Mouse (Mus musculus) cerebellum, adult 11-12 months (tissue): ENCODE measurements around the gene Cryge.
"Not testable (repeated sequence)": the region's sequence is repeated elsewhere in the genome, so short reads cannot be mapped to it uniquely, and the experiment has no call there.

Experiments
- DNase-seq: peaks from one replicate; pipeline ENCODE4 v3.0.0; 2022

The Cryge gene

DNA sequence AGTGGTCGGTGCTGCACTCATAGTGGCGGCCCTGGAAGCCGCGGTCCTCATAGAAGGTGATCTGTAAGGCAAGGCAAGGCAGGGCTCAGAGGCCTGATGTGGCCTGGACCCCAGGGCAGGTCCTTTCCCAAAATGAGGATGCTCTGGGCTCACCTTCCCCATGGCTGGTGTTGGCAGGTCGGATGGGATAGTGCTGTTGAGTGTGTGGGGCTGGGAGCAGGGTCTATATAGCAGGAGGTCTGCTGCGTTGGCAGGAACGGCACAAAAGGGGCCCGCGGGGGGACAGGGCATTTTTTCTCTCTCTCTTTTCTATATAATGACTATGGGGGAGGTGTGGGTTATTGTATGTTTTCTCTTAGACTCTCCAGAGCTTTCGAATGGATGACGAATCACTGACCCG is at the start of gene Cryge:
Gene Cryge, minus strand, starts transcription at position 198 of the 400 bp plus-strand sequence.
- not testable (repeated sequence) for DNase-seq

DNA sequence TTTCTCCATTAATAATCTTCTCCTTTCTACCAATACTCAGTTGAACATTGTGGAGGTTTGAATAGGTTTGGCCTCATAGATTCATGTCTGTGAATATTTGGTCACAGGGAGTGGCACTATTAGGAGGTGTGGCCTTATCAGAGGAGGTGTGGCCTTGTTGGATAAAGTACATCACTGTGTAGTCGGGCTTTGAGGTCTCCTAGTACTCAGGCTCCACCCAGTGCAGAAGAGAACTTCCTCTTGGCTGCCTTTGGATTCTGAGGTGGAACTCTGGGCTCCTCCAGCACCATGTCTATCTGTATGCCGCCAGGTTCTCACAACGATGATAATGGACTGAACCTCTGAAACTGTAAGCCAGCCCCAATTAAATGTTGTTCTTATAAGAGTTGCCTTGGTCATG is 46.0 kb upstream of the Cryge start:
- no peak for DNase-seq

DNA sequence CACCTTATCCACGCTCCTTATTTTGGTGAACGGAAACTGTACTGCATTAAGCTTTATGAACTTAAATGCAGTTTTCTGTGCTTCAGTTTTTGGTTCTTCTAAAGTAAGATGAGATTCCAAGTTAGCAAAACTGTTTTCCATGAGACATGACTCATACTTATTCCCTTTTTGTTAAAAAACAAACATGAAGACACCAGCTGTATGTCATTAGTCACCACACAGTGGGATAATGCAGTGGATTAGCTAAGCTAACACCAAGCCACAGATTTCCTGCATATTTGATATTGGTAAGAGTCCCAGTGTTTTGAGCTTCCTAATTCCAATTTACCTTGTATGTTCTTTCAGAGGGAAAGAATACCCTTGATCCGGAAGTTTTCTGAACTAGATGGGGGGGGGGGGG is 40.6 kb upstream of the Cryge start:
- no peak for DNase-seq

DNA sequence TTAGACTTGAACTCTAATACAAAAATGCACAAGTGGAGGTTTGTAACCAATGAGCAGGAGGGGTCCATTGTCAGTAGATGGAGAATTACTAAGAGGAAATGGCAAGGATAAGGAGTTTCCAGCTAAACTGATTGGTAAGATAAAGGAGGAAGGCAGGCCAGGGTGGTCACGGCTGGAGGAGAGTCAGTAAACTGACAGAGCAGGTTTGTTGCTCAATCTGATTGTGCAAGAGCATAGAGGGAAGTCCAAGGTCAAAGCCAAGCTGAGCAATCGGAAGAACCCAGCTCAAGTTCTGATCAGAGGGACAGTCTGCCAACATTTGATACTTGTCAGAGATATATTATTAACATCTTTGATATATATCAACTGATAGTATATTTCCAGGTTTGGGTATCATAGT is 39.4 kb upstream of the Cryge start:
- DNase-seq = no peak

DNA sequence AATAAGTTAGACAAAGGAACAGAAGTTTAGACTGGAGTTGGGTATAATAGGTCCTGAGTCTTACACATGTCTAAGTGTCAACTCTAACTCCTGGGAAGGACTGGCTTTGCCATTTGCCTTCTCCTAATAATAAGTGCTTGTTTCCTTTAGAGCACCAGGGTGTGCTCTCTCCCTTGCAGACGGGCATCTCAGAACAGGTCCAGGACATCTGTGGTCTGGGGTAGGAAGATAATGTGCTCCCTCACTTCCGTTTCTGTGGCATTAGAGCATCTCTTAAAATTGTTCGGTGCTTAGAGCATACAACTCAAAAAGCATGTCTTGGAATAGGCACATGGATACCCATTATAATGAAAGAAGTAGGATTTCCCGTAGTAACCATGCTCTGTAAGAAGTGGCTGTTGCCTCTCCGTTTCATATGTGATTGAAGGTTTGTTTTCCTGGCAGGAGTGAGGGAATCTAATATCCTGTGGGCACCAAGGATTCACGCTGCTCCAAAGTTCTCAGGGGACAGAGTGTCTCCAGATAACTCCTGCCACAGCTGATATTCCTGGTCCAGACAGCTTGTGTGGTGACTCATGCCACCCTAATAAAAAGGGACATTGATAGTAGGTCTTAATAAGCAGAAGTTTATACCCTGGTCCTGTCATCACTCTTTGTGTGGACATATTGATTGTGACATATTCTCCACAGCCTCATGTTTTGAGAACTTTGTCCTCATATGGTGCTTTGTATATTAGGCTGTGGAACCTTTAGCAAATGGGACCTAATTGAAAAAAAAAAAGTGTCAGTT is 37.8 kb upstream of the Cryge start:
- no peak for DNase-seq

DNA sequence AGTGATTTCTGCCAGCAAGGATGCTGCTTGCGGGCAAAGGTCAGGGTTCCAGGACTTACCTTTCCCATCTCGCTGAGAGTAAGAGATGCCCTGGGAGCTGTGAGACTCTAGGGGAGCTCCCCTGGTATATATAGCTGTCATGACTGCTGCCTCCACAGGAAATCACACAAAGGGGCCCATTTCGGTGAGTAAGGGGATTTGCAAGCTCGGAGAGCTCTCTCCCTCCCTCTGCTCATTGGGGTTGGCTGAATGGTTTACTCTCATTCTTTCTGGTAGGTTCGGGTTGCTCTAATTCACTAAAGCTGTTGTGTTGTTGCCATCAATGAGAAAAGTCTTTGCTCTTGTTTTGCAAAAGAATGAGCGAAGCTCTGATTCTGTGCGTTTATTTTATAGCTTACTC is 31.2 kb upstream of the Cryge start, which contains the start of gene Crygb:
Gene Crygb, minus strand, starts transcription at position 101 of the 400 bp plus-strand sequence.
- no peak for DNase-seq

DNA sequence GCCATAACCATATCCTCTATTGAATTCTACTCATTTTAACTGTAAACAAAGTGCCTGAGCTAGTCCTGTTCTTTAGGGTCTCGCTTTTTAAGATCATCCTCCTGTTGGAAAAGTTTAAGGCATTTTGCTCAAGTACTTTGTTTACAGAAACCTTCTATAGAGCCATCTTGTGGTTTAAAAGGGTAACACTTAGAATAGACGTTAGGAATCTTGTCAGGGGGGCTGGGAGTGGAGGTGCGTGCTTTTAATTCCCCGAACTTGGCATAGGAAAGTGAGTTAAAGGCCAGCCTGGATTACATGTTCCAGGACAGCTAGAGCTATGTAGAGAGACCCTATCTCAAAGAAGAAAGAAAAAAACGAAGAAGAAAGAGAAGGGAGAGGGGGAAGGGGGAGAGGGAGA is 24.7 kb upstream of the Cryge start:
- DNase-seq = no peak

DNA sequence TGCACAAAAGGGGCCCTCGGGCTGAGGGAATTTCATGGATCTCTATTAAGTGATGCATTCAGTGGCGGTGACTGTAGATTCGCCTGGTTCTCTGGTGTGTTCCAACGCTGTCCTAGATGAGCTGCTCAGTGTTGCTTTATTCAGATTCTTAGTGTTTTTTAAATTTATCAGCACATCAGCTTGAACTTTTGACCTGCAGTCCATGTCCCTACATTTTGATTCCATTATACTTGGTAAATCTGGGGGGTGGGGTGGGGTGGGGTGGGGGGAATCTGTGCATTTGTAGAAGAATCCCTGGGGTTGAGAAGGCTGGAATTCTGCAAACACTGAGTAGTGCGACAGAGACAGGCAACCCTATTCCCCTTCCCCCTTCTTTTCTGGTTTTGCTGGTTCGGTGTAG is 22.6 kb upstream of the Cryge start, which contains the start of gene Crygc:
Gene Crygc, minus strand, starts transcription at position 101 of the 400 bp plus-strand sequence.
- no peak for DNase-seq

DNA sequence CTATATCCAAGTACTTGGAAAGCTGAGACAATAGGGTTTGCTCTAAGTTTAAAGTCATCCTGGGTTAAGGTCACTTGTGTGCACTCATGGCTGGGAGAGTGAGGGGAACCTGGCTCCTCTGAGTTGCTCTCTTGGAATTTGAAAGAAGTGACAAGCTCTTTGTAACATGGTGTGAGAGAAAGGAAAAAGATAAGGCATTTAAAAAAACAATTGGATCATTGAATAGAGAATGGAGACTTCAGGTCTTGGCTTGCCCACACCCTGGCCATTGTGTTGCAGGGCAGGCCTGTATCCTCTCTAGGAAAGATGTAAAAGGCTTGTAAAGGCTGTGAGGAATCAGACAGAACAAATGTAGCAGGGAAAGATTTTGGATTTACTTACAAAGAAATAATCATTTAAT is 16.9 kb upstream of the Cryge start:
- no peak for DNase-seq

DNA sequence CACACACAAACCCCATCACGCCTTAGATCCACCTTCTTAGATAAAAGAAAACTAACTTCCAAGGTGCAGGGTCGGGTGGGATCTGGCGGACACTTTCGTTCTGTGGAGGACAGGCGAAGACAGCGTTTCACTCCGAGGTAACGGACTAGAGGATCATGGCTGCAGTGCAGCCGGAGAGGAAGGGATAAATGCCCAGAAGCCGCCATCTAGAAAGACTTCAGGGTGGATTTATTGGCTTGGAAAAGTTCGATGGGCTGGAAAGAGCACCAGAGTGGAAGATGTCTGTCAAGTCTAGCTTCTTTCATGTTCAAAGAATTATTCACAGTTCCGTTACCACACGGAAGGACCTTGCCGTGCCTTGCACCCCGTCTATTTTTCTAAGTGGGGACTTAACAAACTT is 13.3 kb upstream of the Cryge start:
- DNase-seq = no peak

DNA sequence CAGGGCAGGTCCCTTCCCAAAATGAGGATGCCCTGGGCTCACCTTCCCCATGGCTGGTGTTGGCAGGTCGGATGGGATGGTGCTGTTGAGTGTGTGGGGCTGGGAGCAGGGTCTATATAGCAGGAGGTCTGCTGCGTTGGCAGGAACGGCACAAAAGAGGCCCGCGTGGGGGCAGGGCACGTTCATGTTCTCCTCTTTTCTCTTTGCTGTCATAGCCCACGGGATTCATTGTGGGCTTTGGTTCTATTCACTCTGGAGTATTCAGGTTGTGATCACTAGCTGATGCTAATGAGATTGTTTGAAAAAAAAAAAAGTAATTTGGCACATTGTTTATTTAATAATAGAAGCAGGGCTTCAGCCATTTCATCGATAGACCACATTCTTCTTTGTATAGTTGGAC is 12.4 kb upstream of the Cryge start, which contains the start of gene Crygd:
Gene Crygd, minus strand, starts transcription at position 101 of the 400 bp plus-strand sequence.
- DNase-seq = no peak

DNA sequence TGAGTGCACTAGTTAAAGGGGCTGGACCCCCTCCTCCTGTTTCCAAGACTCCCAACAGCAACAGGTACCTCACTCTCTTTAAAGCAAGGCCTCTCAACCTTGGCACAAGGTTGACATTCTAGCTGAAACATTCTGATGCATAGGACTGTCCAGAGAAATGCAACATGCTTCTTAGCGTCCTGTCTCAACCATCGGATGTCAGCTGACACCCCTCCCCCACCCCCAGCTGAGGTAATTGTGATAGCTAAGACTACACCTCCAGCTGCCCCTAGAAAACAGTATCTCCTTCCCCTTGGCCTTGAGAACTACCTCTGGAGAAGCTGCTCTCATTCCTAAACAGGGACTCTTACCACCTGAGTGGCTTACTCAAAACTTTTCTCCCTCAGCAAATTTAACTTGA is 1.2 kb upstream of the Cryge start:
- no peak for DNase-seq

DNA sequence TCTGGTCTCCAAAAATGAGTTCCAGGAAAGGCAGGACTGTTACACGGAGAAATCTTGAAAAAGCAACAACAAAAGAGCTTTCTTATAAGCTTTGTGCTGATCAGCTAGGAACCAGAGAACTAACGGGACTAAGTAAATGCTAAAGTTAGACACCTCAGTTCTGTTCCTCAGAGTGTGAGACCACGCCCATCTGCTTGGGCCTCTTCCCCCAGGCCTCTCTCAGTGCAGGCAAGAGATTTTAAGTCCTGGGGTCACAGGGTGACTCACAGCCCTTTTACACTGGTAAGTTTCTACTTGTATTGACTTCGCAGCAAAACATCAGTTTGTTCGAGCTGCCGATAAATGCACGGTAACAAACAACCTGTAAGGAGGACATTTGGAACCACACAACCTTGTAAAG is 747 bp upstream of the Cryge start:
- DNase-seq = no peak

DNA sequence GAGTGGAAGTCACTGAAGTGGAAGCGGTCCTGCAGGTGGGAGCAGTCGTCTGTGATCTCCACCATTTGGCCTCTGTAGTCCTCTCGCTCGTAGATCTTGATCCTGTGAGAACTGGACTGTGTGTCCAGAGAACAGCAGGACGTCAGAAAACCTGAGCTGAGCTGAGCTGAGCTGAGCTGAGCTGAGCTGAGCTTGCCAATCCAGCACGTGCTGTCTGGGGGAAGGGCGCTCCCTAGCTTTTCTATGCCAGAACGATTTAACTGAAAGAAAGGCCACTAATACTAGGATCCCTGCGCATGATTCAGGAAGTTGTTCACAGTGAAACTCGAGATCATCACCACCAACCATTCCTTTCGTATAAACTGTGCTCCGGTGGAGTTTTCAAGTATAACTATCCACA is 2.2 kb downstream of the Cryge start:
- DNase-seq = no peak

DNA sequence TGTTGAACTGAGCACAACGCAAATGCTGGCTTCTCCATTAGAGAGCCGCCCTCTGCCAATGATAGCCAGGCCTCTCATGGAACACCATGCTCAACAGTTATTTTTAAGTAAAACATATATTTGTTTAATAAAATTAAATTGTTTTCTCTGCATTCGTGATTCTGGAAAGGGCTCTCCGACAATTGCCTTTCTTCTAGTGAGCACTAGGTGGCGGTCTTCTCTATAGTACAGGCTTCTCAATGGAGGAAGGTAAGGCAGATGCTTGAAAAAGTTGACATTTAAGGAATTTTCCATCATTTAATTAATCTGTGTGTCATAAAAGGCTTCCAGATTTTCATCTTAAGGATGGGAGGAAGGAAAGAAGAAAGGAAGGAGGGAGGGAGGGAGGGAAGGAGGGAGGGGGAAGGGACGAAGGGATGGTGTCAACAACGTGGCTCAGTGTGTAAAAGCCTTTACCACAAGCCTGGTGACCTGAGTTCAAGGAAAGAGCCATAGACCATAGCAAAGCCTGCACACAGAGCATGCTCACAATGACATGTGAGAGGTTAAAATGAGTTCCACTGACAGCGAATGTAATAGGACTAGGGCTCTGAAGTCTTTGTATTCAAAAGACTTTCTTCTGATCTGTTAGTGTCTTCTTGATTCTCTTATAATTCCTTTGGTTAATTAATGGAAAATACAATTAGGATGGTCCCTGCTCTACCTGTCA is 4.4 kb downstream of the Cryge start:
- DNase-seq = no peak

DNA sequence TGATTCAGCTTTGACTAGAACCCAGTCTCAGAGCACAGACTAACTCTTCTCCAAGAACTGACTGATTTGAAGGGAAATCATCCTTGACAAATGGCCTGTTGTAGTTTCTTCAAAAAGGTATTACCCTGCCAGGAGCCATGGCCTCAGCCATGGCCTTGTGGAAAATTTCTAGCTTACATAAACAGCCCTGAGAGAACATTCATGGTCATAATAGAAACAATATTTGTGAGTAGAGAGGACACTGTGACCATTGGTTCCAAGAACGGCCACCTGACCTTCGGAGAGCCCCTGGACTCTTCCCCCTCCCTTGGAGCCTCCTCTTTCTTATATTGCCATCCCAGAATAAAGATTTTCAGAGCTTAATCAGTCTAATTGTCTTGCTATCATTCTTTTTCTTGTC is 7.5 kb downstream of the Cryge start:
- no peak for DNase-seq

DNA sequence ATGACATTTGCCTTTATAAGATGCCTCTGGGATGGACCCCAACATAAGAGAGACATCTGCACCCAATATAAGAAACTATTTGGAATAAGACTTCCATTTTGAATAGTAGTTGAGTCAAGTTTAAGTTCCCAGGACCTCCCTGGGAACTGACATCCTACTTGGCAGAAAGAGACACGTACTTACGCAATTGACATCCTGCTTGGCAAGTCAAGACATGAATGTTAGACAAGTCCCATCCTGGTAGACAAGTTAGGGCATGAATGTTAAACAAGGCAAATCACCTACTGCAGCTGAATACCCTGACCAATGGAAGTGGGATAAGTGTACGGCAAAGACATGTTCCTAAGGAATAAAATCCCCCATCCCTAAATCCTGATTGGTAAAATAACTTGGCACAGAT is 9.1 kb downstream of the Cryge start:
- DNase-seq = no peak

DNA sequence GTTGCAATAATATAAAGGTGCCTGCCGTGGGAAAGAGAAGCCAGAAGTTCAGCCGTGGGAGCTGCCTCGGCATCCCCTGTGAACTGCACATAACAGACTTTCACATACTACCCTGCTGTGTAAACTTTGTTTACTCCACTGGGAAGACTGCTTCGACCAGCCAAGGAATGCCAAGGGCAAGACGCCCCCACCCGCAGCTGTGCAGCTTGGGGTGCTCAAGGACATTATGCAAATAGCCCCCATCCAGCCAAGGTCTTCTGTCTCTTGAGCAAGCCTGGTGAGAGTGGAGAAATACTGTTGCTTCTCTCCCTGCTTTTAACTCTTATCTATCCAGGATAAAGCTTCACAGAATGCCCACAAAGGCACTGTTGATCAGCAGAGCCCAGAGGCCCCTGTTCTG is 10.1 kb downstream of the Cryge start:
- no peak for DNase-seq

DNA sequence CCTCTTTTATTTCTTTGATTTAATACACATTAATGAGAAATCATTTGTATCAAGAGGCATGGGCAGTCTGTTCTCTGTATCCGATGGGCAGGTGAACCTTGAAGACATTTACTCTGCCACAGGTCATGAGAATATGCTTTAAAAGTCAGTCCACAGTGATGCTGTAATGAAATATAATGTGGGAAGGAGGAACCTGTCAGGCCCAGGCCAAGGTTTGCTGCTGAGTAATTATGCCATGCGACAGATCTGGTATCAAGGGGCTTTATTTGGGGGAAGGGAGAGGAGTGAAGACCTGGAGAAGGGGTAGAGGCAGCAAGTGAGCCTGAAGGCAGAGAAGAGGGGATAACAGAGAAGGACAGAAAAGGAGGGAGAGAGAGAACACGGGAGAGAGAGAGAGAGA is 11.3 kb downstream of the Cryge start:
- DNase-seq = no peak

DNA sequence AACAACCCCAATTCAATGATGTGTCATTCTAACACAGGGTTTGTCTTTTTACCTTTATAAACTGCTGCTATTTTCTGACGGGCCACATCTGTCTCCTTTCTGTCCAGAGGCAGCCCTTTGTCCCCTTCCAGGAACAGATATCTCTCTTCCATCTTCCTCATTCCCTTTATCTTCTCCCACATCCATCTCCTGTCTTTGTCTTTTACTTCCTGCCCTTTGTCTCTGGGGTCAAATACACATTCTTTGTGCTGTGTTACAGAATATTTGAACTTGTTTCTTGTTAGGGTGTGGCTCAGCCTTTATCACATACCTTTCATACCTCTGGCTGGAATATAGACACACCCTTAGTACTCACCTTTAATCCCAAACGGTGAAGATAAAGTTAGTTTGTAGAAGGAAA is 13.4 kb downstream of the Cryge start:
- no peak for DNase-seq

DNA sequence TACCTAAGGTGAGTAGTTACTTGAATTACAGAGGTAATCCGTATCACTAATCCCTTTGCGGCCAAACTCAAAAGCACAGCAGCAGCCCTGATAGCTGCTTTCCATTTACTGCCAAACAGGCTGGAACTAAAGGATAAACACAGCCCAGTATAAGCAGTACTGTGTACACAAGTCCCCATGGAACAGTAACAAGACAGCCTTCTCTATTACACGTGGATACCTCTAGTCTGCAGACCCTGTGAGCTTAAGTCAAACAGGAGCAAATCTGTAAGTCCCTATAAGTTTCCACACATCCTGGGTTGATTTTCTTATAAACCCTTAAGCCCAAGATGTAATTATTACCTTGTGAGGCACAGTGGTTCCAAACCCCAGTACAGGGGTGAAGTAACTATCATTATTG is 15.4 kb downstream of the Cryge start:
- DNase-seq = no peak

DNA sequence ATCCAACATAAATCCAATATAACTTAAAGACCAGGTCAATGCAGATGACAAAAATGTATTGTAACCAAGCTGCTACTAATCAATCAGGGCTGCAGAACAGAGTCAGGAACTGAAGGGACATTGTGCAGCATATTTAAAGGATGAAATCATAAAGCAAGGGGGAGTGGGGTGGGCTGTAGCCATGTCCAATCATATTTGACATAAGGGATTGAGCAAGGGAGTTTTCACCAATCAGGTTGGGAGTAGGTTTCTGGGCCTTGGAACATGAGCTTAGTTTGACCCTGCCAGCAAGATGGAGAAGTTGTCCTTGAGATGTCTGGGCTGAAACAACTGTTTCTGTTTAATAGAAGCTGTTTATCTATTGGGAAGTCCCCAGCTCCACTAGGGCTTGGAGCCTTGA is 18.3 kb downstream of the Cryge start, which contains the start of gene Akr1cl:
Gene Akr1cl, minus strand, starts transcription at position 119 of the 400 bp plus-strand sequence.
- DNase-seq = no peak

DNA sequence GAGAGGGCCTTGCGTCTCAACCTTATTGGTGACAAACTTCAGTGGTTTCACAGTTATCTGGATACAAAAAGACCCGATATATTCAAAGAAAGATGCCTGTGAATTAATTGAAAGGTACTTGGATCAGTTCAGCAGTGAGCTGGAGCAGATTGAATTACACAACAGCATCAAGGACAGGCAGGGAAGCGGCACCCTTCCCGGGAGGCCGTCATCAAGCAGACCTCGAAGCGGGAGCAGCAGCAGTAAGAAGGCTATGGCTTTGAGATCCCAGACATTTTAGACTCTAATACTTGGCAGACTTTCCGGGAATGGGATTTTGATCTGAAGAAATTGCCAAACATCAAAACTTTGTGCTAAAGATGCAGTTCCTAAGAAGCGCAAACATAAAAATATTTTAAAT is 22.7 kb downstream of the Cryge start:
- no peak for DNase-seq

DNA sequence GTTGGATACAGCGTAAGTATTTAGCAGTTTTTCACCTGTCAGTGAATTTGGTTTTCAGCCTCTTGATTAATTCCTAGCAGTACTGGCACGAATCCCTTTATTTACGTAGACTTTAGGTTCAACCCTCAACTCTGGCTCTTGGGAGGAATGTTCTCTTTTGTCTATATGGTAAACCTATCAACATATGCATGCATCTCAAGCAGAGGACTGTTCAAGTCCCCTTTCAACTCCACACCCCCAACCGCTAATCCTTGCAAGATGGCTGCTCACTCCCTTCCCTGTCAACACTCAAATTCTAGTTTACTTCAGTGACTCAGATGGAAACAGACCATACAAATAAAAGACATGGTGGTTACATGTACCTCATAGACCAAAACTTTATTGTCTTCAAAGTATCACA is 38.2 kb downstream of the Cryge start:
- DNase-seq = no peak
